Mouse (Mus musculus) liver, embryonic 14.5 days (tissue): ENCODE measurements around the gene Nmt2.

Source experiments
- CTCF ChIP-seq: IDR thresholded peaks from 2 replicates; pipeline ENCODE4 v1.5.1; 2016; ENCODE audit warnings: antibody characterized with exemption, low read depth, control low read depth
- EP300 ChIP-seq: IDR thresholded peaks from 2 replicates; pipeline ENCODE4 v1.6.1; 2016; ENCODE audit warnings: antibody characterized with exemption, low read depth

DNA sequence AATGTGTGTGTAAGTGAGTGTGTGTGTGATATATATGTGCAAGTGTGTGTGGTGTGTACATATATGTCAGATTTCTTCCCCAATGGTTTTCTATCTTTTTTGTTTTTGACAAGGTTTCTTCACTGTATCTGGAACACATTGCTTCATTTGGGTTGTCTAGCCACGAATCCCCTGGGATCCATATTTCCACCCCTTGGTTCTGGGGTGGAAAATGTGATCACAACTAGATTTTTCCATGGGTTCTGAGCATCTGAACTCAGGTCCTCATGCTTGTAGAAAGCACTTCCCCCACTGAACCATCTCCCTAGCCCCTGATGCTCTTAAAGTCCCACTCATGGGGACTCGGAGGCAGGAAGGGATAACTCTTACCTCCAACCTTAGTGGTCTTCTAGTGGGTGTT lies 10.7 kb upstream of the Nmt2 start:
- no peak for TF ChIP-seq CTCF
- TF ChIP-seq EP300, result no peak
